Mouse (Mus musculus): Measurements from ENCODE around the gene Olfr983.

DNA sequence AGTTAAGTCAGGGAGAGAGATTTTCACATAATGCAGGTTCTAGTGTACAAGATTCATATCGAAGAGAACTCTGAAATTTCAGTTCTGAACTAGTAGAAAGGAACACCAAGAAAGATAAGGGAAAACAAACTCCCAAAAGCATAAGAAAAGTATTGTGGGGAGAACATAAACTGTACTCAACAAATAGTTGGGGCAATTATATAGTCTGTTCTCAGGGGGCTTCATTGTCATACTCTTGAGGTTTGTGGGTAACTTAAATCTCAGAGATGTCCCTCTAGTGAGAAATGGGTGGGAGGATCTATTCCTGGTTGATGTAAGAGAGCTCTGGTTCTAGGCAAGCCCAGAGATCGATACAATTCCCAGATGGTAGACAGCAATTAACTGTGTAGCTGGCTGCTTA lies 19.9 kb downstream of the Olfr983 start, which contains the start of gene Olfr982:
- no peak for TF ChIP-seq EP300 (IDR thresholded peaks at IDR 0.05; ENCODE audit: low read depth)
- no peak for TF ChIP-seq CTCF (IDR thresholded peaks at IDR 0.05; ENCODE audit: low read depth)

All from heart, postnatal 0 days (tissue).